Mouse (Mus musculus) central nervous system, embryonic 11.5 days (tissue): Measurements from ENCODE around the gene Faiml. TPM values are rescaled to one million over a fixed set of nuclear protein-coding genes. Genes with fewer than 3 reads are reported as not detected.

Experiments
- polyA plus RNA-seq: library from polyadenylated mRNA; depleted of rRNA; stranded (reverse); fragments of >200 nt; gene quantifications from 2 replicates; pipeline ENCODE4 v1.2.3, GENCODE M21; 2012; rRNA removed

The Faiml gene
- not detected in 2 replicates for polyA plus RNA-seq

DNA sequence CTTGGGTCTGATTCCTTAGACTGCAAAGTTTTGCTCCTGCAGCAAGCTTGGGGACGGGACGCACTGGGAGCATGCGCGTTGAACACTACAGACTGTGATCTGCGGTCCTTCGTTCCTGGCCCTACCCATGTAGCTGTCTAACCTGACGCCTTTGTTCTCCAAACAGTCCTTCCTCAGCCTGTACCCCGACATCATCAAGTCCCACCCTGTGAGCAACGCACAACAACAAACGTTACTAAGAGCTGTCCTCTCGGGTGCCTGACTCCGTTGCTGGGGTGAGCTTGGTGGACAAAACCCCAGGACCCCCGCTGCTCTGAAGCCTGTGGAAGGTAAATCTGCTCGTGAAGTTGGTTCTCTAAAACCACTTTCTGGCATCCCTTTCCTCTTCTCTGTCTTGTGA is at the start of gene Faiml:
Gene Faiml (minus strand): TSS at position 101 of the 400 bp plus-strand sequence.

DNA sequence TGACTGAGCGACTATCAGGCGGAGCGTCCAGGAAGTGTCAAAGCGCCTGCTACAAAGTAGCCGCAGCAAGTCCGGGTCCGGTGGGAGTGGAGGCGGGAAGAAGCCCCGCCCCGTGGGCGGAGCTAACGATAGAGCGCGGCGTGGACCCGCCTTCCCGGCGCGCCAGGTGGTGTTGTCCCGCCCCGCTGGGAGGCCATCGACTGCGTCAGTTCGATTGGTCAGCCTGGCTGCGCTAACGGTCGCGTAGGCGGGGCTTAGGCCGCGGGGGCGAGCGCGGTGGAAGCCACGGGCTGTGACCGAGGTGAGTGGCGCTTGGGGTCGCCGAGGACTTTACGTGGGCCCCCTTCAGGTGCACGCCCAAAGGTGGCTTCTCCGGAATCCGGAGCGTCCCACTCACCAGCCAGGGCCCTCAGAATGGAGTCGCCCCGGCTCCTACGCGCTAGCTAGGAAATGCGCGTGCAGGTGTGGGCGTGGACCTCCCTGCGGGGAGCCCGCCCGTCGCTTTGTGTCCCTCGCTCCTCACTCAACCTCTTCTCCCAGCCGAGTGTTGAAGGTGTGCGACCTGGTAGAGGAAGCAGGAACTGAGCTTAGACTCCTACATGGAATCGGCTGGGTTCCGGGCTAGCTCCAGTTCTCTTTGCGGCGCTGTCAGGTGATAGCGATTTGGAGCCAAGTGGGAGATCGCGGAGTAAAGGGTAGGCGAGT is 6.3 kb upstream of the Faiml start, which contains the start of gene Cep70:
Gene Cep70 (plus strand): TSS at position 178 of the 705 bp plus-strand sequence.

Other genes starting within 250 kb of the Faiml start
- gene Gm1123, start 201.5 kb downstream of the Faiml start, polyA plus RNA-seq: 0.02 and 0.06 TPM in 2 replicates
- 4.8 and 4.9 TPM in 2 replicates for gene Pik3cb, start 96.6 kb downstream of the Faiml start, polyA plus RNA-seq
- 30.0 and 41.7 TPM in 2 replicates for gene Cep70, start 6.1 kb upstream of the Faiml start, polyA plus RNA-seq
- gene Esyt3, start 121.3 kb upstream of the Faiml start, polyA plus RNA-seq: 0.22 and 0.42 TPM in 2 replicates
- gene Mras, start 200.1 kb upstream of the Faiml start, polyA plus RNA-seq: 21.8 and 25.7 TPM in 2 replicates
- gene Nme9, start 214.2 kb upstream of the Faiml start, polyA plus RNA-seq: 0.18 TPM in 1 of 2 replicates, not detected in the other